Mouse (Mus musculus) layer of hippocampus, postnatal 10 days (tissue): ENCODE data around the gene Gja4. TPM values are rescaled to one million over a fixed set of nuclear protein-coding genes. Genes with fewer than 3 reads are reported as not detected.
A peak's percentile ranks its signal among the peaks of the same experiment; 100 is the strongest.

Source experiments
- DNase-seq, 2 experiments: peaks; one replicate each; pipeline ENCODE4 v3.0.0; 2021; ENCODE audit warnings: low spot score in 2 of 2
- long read RNA-seq: library from polyadenylated mRNA; stranded (forward); transcript quantifications from one replicate; pipeline ENCODE4 v2.0.0, GENCODE M21; 2023
- total RNA-seq, 2 experiments: library from RNA; stranded (reverse); gene quantifications; 2 replicates each; pipeline ENCODE4 v1.2.3; 2021

Gene Gja4
- total RNA-seq: 10 to 100 TPM; 10.7 to 11.1 TPM
- long read RNA-seq, transcript Gja4-201 (2 exons, 1,685 nt): major isoform, 10 of 11 reads
- long read RNA-seq, partial matches to known transcripts: 0 of 11 reads
- long read RNA-seq, other reads (novel, unspliced or antisense): 1 of 11 reads

GRCm38 (mm10) chr4:127313861-127314260 is at the start of gene Gja4:
Gene Gja4 (minus strand): TSS chr4:127314039.
- peak; percentile 59 to 72 for DNase-seq

- DNase-seq: no peak
Measured at GRCm38 (mm10) chr4:127363331-127363730, 49.5 kb upstream of the Gja4 start.

GRCm38 (mm10) chr4:127362520-127362919 is 48.7 kb upstream of the Gja4 start:
- no peak for DNase-seq

GRCm38 (mm10) chr4:127358018-127358417 is 44.2 kb upstream of the Gja4 start, which contains the start of gene Gjb5:
Gene Gjb5 (minus strand): TSS chr4:127358181.
- no peak for DNase-seq

- DNase-seq: no peak
Measured at GRCm38 (mm10) chr4:127354506-127355485, 41.0 kb upstream of the Gja4 start.

GRCm38 (mm10) chr4:127353951-127354438 is 40.2 kb upstream of the Gja4 start, which contains the start of gene Gjb4:
Gene Gjb4 (minus strand): TSS chr4:127354081.
- no peak for DNase-seq

- no peak for DNase-seq
Measured at GRCm38 (mm10) chr4:127352594-127352993, 38.8 kb upstream of the Gja4 start.

- no peak for DNase-seq
Measured at GRCm38 (mm10) chr4:127349560-127350300, 35.9 kb upstream of the Gja4 start.

- DNase-seq: no peak
Measured at GRCm38 (mm10) chr4:127345000-127345399, 31.2 kb upstream of the Gja4 start.

GRCm38 (mm10) chr4:127341372-127341771 is 27.5 kb upstream of the Gja4 start:
- DNase-seq: no peak

GRCm38 (mm10) chr4:127337668-127338067 is 23.8 kb upstream of the Gja4 start:
- no peak for DNase-seq

- DNase-seq: no peak
Measured at GRCm38 (mm10) chr4:127334870-127335504, 21.1 kb upstream of the Gja4 start.

GRCm38 (mm10) chr4:127331171-127331570 is 17.3 kb upstream of the Gja4 start:
- DNase-seq: no peak

- DNase-seq: peak in 1 of 2 experiments; percentile 41
Measured at GRCm38 (mm10) chr4:127330181-127331100, 16.6 kb upstream of the Gja4 start, which contains the start of gene Gjb3. Gene Gjb3 (minus strand): TSS chr4:127330844.

- DNase-seq: no peak
Measured at GRCm38 (mm10) chr4:127329751-127330150, 15.9 kb upstream of the Gja4 start.

GRCm38 (mm10) chr4:127329046-127329445 is 15.2 kb upstream of the Gja4 start:
- no peak for DNase-seq

GRCm38 (mm10) chr4:127328378-127328777 is 14.5 kb upstream of the Gja4 start:
- no peak for DNase-seq

GRCm38 (mm10) chr4:127327749-127328148 is 13.9 kb upstream of the Gja4 start:
- DNase-seq: no peak

- DNase-seq: no peak
Measured at GRCm38 (mm10) chr4:127327258-127327657, 13.4 kb upstream of the Gja4 start.

- DNase-seq: no peak
Measured at GRCm38 (mm10) chr4:127325276-127325675, 11.4 kb upstream of the Gja4 start.
